Mouse (Mus musculus): ENCODE data around the gene Scd3.
A peak's percentile ranks its signal among the peaks of the same experiment; 100 is the strongest.
"Not testable (repeated sequence)": the region's sequence is repeated elsewhere in the genome, so short reads cannot be mapped to it uniquely, and the experiment has no call there.

The Scd3 gene

DNA sequence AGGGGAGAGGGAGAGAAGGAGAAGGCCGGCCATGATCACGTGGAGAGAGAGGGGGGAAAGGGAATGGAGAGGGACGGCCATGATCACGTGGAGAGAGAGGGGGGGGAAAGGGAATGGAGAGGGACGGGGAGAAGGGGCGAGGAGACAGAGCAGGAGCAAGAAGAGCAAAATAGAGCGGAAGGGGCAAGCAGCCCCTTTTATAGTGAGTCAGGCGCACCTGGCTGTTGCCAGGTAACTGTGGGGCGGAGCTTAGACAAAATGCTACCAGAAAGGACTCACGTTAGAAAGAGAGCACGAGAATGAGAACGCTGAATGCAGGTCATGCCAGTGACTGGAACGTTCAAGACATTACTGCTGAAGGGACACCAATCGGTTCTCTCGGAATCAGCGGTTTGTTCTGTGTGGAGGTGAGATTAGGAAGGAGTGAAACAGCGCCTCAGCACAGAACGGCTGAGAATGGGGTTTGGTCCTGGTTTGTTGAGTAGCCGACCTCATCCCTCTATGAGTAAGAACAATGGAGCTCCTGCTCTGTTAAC, 34.5 kb downstream of the Scd3 start:
- no peak for DNase-seq (ENCODE audit: low read depth, low spot score)

GRCm38 (mm10) chr19:44238906-44239305, 35.8 kb downstream of the Scd3 start:
- no peak for DNase-seq (ENCODE audit: low read depth, low spot score)

DNA sequence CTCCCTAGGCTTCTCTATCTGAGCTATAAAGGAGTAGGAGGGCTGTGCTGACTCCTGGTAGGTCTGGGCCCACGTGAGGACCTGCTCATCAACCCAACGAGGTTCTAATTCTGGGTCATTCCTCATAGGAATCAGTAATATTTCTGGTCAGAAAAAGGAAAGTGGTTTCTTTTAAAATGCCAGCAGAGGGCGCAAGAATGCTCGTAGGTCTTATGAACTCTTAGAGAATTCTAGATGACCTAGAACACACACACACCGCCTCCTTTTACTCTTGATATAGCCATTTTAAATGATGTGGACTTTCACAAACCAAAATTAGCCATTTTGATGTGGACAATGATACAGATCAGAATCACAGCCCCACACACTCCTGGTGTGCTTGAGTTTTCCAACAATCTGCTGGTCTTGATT, 42.7 kb downstream of the Scd3 start:
- DNase-seq (ENCODE audit: low read depth, low spot score), result peak; percentile 54

DNA sequence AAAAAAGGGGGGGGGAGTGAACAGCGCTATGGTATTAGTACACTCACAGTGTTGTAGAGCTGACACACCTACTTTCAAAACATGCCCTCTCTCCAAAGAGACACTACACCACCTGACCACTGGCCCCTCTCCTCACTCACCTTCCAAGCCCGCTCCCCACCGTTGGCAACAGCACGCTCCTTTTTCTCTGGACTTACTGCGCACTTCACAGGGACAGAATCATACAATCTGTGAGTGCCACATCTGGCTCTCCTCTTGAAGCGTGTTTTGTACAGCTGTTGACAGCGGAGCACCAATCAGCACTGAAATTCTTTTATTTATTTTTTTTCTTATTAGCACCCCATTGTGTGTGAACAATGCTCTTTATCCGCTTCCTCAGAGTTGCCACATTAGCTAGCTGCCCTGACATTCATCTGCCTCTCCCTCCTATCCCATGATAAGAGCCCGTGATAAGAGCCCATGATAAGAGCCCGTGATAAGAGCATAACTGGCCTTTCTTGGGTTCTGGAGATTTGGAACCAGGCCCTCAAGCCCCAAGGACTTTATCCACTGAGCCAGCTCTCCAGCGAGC, 43.4 kb downstream of the Scd3 start:
- DNase-seq (ENCODE audit: low read depth, low spot score), result no peak

- peak; percentile 38 for DNase-seq (ENCODE audit: low read depth, low spot score)
These were observed 44.4 kb downstream of the Scd3 start for GRCm38 (mm10) chr19:44247281-44248080.

- DNase-seq (ENCODE audit: low read depth, low spot score), result peak; percentile 91
These were observed 45.2 kb downstream of the Scd3 start for GRCm38 (mm10) chr19:44248081-44248853.

DNA sequence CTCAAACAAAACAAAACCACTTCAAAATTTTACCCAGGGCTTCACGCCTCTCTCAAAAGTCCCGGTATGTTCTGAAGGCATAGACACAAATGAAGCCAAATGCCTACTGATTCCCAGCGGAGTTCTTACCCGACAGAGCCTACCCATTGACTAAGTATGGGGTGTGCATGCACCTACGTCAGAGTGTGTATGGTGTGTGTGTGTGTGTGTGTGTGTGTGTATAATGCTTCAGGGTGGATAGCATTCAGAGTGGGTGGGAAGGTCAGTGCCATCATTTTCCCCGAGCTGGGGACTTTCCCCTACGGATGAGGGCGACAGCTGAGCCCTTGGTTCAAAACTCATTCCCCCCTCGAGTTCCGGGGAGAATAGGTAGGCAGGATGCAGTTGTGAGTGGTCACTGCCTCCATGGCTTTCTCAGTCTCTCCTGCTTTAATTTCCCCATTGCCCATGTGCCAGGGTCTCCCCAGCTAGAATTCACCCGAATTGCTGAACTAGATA, 45.8 kb downstream of the Scd3 start:
- no peak for DNase-seq (ENCODE audit: low read depth, low spot score)

DNA sequence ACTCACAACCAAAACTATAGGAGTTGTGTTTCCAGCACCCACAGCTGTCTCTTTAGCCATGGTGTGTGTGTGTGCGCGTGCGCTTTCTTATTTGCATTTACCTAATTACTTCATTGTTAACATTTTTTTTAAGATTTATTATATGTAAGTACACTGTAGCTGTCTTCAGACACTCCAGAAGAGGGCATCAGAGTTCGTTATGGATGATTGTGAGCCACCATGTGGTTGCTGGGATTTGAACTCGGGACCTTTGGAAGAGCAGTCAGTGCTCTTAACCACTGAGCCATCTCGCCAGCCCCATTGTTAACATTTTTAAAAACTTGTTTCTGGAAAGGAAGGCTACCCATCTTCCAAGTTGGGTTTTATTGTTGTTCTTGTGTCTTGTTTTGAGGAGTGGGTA, 48.1 kb downstream of the Scd3 start:
- not testable (repeated sequence) for DNase-seq (ENCODE audit: low read depth, low spot score)

GRCm38 (mm10) chr19:44251936-44252558, 49.0 kb downstream of the Scd3 start:
- DNase-seq (ENCODE audit: low read depth, low spot score), result no peak

DNA sequence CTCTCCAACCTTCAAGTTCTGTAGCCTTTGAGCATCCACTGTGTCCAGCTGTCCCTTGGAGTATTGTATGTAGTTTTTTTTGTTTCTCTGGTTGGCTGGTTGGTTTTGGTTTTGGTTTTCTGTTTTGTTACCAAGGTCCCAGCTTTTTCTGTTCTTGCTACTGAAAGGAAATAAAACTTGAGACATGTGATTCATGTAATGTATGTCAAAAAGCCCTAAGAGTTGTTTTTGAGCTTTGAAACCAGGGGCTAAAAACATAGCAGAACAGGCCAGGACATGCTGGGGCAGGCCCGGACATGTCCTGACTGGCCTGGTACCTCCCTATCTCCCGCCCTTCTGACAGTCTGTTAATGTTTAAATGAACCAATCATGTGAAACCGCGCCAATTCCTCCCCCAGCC, 51.0 kb downstream of the Scd3 start:
- DNase-seq (ENCODE audit: low read depth, low spot score), result not testable (repeated sequence)

DNA sequence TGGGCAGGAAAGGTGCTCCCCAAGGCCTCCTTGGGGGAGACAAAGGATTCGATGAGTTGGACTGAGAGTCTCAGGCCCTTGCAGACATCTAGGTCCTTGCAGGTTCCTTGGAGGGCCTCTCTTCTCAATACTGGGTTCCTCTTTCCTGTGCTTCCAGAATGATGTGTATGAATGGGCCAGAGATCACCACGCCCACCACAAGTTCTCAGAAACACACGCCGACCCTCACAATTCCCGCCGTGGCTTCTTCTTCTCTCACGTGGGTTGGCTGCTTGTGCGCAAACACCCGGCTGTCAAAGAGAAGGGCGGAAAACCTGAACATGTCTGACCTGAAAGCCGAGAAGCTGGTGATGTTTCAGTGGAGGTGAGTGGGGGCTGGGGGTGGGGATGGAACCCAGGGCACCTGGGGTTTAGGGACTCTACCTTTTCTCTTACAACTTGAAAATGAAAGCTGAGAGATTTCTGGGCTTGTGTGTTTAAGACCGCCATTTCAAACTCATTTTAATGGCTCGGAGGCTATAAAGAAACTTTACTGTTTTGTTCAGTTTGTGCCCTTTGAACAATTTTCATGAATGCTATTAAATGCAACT, 54.4 kb downstream of the Scd3 start:
- DNase-seq (ENCODE audit: low read depth, low spot score), result no peak

DNA sequence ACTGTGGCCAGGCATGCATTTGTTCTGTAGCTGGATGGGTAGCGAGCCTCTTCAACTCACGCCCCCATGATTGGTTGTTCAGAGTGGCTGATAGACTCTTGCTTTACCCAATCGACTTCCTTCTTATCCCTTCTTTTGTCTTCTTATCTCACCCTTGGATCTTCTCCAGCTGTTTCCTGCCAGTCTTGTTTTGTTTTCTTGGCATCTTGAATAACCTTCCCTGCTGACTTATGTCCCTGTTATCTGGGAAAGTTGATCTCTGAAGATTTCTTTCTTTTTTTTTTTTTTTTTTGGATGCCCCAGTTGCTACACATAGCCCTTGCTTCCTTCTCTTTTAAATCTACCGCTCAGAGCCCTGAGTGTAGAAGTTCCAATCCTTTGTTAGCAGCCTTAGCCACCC, 56.4 kb downstream of the Scd3 start:
- no peak for DNase-seq (ENCODE audit: low read depth, low spot score)

DNA sequence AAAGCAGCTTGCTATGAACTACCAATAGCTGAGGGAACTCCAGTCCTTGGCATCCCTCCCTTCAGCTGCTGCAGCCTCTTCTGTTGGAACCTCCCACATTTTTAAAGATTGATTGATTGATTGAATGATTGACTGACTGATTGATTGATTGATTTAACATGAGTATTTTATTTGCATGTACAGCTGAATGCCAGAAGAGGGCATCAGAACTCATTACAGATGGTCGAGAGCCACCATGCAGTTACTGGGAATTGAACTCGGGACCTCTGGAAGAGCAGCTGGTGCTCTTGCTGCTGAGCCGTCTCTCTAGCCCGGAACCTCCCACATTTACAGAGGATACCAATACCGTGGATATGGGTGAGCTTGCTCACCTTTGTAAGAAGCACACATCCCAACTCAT, 57.4 kb downstream of the Scd3 start:
- no peak for DNase-seq (ENCODE audit: low read depth, low spot score)

- no peak for DNase-seq (ENCODE audit: low read depth, low spot score)
These were observed 58.7 kb downstream of the Scd3 start for GRCm38 (mm10) chr19:44261774-44262173.

DNA sequence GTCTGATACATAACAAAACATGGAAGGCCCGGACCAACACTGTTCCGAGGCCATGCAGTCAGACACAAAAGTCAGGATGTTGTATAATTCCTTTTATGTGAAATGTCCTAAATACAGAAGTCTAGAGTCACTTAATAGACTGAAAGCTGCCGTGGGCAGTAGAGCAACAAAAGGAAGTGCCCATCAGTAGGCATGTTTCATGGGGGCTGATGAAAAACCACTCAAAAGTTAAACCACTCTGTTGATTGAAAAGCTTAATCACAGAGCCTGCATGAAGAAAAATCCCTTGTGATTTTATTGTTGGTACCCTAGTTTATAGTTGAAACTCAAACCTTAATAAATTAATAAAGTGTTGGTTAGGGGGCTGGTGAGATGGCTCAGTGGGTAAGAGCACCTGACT, 60.5 kb downstream of the Scd3 start:
- DNase-seq (ENCODE audit: low read depth, low spot score), result no peak

DNA sequence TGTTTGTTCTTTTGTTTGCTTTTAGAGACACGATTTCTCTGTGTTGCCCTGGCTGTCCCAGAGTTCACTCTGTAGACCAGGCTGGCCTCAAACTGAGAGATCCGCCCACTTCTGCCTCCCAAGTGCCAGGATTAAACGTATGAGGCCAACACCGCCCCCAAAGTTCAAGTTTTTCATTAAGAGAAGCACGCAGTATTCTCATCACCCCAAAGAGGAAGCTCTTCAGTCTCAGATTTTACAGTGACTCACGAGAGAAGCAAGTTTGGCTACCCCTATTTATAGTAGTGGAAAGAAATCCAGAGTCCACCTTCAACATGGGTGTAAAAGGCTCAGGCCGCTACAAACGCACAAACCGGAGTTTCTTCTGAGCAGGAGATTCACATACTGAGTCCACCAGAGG, 61.2 kb downstream of the Scd3 start:
- DNase-seq (ENCODE audit: low read depth, low spot score), result no peak

DNA sequence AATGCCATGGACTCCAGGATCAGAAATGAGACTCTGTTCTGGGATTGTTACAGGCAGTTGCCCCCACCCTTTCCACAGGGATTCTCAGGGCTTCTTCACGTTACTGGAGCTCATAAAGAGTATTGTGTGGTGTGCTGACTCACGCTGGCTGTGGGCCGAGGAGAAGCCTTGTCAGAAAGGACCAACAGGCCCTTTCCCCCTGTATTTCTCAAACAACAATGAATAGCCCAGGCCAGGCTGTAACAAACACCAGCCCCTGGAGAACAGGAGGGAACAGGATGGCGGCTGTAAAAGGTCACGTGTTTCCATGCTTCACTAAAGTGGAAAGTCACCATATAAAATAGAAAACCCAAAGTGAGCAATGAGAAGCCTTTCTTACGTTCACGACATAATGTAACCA, 62.2 kb downstream of the Scd3 start:
- DNase-seq (ENCODE audit: low read depth, low spot score), result no peak

- DNase-seq (ENCODE audit: low read depth, low spot score), result no peak
These were observed 62.9 kb downstream of the Scd3 start for GRCm38 (mm10) chr19:44265911-44266337.

DNA sequence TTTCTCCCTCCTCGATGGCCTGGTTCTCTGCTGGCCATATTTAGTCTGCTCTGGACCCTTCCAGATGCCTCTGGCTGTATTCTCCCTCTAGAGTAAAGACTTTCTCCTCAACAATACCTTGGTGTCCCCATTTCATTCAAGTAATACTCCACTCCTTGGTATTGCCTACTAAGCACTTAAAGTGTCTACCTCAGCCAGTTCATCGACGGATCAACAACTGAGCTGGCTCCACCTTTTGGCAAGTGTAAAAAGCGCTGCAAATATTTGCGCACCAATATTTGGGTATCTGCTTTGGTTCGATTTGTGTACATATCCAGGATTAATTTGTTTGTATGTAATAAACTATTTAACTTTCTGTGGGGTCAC, 63.4 kb downstream of the Scd3 start:
- no peak for DNase-seq (ENCODE audit: low read depth, low spot score)

DNA sequence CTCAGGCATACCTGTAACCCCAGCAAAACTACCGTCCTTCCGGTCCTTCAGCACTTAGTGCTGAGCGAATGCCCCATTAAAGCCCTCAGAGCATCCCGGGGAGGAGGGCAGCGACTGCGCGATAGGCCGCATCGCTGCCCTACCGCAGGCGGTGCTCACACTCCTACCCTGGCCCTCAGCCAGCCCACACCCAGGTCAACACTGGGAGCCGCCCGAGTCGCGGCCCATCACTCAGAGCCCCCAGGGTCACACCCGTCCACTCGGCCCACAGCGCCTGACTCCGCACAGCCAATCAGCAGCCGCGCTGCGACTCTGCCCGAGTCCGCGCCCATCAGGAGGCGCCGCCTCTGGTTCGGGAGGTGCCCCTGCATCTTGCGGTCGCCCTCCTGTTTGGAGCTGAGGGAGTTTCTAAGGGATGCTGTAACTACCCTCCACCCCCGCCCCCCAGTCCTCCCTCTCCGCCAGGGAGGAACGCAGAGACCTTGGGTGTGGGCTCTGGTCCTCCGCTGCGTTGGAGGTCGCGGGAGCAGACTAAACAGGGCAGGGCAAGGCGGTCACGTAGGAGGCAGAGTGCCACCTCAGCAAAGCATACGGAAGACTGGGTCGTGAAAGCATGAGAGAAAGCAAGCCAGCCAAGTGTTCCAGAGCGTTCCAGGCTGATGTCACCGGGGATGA, 63.9 kb downstream of the Scd3 start:
- no peak for DNase-seq (ENCODE audit: low read depth, low spot score)

DNA sequence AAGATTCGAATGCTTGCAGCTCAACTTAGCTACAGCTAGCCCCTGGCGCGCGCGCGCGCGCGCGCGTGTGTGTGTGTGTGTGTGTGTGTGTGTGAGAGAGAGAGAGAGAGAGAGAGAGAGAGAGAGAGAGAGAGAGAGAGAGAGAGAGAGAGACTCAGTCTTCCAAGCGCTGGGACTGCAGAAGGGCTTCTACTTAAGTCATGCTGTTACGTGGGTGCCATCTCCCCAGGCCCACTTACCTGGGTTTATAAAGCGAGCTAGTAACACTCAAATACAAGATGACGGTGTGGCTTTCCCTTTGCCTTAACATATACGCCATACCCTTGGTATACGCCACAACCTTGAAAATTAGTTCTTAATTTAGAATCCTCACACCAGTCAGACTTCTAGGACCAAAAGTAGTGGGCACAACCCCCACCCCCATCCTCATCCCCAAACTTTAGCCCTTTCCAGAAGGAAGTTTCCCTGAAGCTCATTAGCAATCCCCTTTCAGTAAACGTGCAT, 64.5 kb downstream of the Scd3 start:
- no peak for DNase-seq (ENCODE audit: low read depth, low spot score)
